Mouse (Mus musculus) gastrocnemius, postnatal 36 days (tissue): Measurements from ENCODE around the gene Epor. TPM values are rescaled to one million over a fixed set of nuclear protein-coding genes. Genes with fewer than 3 reads are reported as not detected.

Experiments
- DNase-seq, 2 experiments: peaks; one replicate each; pipeline ENCODE4 v3.0.0; 2022
- intact Hi-C: fragments of 180-260 bp; cut with DNase I; formaldehyde crosslinking; loops from one replicate; pipeline ENCODE4 v1.15.1; 2025
- total RNA-seq, 2 experiments: library from RNA; stranded (reverse); gene quantifications; 2 replicates each; pipeline ENCODE4 v1.2.3; 2021

The Epor gene
- total RNA-seq, 2 experiments from 2014 or later, result 0.23 to 0.59 TPM

DNA sequence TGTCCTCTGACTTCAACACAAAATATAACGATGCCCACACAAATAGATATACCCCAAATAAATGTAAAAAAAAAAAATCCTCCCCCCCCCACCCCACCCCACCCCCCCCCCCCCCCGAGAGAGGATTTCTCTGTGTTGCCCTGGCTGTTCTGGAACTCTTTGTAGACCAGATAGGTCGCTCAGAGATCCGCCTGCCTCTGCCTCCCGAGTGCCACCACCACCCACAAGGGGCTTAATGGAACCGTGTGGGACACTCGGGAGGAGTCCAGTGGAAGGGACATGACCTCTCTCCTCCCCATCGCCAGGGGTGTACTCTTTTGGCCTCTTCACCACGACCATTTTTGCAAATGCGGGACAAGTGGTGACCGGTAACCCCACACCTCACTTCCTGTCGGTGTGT, 20.3 kb downstream of the Epor start:
- DNase-seq, result no peak
- intact Hi-C loops, result no loop called here

DNA sequence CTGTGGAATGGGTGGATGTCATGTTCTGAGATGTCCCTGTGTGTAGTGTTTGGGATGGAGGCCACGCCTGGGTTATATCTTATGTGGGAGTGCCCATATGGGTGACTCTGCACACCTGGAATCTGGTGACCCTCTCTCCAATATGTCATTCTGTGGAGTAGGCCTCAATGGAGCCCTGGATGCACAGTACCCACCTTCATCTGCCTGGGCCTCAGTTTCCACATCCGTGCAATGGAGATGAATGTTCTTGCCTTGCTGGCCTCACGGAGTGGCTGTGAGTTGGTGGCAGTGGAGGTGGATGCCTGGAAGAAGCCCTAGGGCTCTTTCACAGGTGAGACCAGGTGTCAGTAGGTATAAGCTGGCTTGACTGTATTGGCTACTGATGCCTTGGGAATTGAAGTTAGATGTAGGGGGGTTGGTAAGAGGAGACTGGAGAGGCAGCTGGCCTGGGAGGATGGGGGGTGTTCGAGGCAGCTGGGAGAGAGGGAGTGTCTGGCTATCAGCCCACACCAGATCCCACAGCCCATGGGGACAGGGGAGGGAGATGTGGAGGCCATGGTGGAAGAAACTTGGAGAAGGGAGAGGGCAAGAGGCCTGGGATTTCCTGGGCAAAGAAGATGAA, 25.0 kb downstream of the Epor start:
- intact Hi-C loops, result no loop called here
- DNase-seq, result no peak

DNA sequence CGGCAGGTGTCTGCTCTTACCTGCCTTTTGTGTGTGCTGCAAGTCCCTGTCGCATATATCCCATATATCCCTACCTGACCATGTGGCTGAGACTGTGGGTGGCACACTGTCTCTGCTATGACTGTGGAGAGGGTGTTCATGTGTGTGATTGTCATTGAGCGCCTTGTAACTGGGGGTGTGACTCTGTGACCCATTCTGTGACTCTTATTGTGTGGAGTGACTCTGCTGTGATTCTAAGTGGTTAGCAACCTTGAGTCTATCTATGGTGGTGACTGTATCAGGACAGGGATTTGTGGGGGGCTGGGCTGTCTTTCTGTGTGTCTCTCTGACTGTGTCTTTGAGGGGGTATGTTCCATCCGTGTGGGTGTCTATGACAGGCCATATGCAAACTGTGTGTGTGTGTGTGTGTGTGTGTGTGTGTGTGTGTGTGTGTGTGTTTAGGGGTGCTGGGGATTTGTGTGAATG, 25.6 kb downstream of the Epor start:
- intact Hi-C loops, result no loop called here
- DNase-seq, result no peak

DNA sequence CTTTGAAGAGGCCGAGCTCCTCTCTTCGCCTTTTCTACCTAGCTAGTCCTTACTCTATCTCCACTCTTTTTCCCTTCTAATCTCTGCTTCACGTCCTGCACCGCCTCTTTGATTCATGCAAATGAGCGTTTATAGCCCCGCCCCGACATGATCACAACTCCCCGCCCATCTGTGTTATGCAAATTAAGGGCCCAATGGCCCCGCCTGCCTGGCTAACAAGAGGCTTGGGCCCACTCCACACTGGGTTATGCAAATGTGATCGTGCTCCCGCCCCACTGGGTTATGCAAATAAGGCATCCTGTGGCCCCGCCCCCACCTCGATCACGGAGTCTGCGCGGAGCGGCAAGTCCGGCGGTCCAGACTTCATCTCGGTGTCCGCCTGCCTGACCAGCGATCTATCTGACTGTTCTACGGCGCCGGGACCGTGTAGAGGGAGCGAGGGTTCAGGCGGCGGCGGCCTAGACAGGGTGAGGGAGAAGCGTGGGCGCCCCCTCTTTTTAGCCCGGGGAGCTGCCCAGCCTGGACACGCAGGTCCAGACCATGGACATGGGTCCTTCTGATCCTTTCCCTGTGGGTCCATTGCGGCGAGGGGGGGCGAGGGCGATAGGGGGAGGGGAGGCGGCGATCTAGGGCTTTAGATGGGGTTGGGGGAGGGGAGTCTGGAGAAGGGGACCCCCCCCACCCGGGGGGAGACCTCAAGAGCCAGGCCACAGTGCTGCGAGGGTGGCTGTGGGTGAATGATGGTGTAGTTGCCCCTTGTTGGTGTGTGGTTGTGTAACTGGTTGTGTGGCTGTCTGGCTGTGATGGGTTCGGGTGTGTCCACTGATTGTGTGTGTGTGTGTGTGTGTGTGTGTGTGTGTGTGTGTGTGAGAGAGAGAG, 26.4 kb downstream of the Epor start, which contains the start of gene Plppr2:
Gene Plppr2 (plus strand): TSS at position 342 of the 879 bp plus-strand sequence.
- intact Hi-C loops, result no loop called here
- DNase-seq, result peak; percentile 86 to 92

DNA sequence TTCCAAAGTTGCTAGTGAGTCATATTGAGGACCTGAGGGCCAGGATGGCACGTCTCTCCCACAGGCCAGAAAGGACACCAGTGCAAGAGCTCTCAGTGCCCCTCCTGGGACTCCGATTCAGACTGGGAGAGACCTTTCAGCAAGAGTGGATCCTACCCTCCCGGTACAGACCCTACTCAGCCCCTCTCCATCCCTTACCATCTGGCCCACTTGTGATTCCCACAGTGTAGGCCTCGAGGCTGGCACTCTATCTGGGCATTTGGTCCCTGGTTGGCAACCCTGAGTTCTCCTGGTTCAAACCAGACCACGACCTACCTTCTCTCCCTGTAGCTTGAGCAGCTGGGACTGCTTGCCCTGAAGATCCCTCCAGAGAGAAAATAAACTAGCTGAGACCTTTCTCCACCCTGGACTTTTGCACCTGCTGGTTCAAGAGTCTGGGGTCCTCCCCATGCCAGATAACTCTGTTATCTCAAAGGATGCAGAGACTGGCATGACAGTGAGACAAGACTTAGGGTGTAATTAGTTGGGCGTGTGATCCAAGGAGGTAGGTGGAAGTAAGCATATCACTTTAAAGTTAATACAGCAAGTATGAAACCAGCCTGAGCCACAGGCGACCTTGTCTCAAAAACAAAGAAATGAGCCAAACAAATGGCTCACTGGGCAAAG, 27.7 kb downstream of the Epor start:
- DNase-seq, result no peak
- intact Hi-C loops, result no loop called here

DNA sequence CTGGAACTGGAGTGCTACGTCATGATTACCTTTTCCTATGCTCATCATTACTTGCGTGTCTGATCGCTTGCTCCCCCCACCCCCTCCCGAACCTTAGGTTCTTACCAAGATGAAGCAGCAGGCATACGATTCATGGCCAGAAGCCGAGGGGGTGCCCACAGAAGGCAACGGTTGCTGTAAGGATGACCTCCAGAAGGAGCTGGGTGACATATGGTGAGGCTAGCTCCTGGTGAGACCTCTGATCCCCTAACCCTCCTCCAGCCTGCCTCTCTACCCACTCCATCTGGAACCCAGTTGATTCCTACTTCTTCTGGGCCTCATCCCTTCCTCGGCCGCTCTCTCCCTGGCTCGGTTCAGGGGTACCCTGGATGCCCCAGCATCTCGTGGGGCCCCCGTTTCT, 29.3 kb downstream of the Epor start:
- intact Hi-C loops, result no loop called here
- no peak for DNase-seq

DNA sequence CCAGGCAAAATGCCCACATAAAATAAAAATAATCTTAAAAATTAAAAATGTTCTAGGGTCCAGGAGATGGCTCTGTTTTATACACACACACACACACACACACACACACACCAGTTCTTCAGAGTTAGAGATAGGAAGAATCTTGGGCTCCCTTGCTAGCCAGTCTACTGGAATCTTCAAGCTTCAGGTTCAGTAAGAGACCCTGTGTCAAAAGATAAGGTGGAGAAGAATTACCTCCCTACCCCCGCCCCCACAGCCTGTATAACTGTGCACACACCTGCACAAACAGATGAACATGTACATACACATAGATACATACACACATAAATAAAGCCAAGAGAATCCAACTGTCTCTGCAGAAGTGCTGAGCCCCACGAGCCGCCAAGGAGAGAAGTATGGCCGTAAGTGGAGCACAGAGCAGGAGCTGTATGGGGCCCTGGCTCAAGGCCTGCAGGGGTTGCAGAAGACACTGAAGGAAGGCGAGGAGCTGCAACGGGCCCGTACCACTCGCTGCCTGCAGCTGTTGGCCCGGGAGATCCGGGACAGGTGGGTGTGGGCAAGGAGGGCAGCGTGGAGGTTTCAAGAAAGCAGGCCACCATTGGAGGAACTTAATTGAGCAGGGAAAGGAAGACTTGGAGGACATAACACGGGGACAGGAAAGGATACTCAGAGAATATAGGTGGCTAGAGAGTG, 30.7 kb downstream of the Epor start:
- DNase-seq, result no peak
- intact Hi-C loops, result no loop called here

DNA sequence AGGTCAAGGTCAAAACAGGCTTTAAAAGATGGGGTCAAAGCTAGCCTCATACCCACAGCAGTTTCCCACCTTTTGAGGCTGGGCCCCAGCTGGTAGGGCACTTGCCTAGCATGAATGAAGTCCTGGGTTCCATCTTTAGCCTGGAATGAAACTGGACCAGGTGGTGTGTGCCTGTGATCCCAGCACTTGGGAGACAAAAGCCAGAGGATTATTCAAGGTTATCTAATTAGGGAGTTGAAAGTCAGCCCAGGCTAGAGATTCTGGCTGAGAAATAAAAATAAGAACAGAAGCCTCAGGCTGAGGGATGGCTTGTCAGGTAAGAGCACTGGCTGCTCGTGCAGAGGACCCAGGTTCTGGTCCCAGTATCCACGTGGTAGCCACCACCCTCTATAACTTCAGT, 31.3 kb downstream of the Epor start:
- intact Hi-C loops, result no loop called here
- DNase-seq, result no peak

DNA sequence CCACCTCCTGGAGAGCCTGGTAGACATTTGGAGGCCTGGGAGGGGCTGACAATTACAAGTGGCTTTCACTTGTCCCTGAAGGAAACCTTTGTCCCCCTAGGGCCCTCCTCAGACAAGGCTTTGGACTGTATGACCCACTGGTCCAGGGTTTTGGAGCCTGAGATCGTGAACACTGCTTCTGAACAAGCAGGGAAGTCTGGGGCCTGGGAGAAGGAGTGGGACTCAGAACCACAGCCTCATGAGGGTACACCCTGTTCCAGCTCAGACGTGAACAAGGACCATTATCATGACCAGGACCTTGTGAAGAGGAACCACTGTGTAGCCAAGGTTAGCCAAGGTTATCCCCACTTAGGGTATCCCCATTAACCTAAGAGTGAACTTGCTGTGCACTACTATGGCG, 34.1 kb downstream of the Epor start:
- intact Hi-C loops, result no loop called here
- no peak for DNase-seq

DNA sequence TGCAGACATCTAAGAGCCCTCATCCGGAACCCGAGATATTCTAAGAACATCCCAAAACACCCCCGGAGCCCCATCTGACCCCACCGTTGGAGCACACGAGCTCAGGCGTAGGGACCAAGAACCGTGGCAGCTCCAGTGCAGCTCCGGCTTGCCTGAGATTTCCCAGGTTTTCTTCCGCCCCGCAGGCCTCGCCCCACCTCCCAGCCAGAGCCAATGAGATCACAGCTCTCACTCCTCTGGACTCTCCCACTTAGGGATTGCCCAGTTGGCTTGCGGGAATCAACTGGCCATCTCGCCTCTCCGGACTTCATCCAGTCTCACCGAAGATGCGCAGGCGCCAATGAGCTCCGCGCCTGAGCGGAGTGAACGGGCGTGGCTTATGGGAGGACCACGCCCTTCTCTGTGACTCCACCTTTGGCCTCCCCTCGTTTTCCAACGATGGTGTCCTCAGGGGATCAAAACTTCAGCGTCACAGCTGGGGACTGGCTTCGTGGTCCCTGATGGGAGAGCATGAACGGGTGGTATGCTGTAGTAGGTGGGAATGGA, 36.0 kb downstream of the Epor start, which contains the start of the genes Ccdc159 and Tmem205:
Gene Ccdc159 (plus strand): TSS at position 264 of the 546 bp plus-strand sequence.
Gene Tmem205 (minus strand): TSS at position 349 of the 546 bp plus-strand sequence.
- DNase-seq, result peak; percentile 81 to 90
- intact Hi-C loops, result no loop called here

DNA sequence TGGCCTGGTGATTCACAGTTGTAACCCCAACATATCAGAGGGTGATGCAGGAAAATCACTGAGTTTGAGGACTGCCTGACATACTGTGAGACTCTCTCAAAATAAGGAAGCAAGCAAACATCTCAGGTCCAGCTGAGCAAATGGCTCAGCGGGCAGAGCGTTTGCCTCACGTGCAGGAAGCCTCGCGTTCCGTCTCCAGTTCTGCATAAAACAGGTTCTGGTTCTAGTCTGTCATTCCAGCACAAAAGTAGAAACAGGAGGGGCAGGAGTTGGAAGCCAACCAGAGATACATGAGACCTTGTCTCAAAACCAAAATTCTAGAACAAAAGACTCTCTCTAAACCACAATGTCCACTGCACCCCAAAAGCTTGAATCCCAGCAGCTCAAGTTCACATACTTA, 36.5 kb downstream of the Epor start:
- intact Hi-C loops, result no loop called here
- DNase-seq, result no peak

DNA sequence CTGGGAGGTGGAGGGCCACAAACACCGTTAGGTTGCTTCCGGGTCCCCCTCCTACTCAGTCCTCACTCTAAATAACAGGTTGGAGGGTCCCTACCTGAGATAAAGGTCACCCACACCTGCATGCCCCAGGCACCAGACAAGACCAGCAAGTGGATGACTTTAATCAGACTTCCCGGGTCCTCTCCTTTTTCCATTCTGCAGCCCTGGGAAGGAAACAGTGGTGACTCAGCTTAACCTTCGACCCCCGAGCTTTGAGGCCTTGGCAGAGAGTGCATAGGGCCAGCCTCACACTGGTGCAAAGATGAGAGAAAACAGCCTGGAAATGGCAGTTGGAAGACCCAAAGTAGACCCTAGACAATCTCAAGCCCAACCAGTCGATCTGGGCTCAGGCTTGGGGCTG, 37.2 kb downstream of the Epor start:
- no peak for DNase-seq
- intact Hi-C loops, result no loop called here

DNA sequence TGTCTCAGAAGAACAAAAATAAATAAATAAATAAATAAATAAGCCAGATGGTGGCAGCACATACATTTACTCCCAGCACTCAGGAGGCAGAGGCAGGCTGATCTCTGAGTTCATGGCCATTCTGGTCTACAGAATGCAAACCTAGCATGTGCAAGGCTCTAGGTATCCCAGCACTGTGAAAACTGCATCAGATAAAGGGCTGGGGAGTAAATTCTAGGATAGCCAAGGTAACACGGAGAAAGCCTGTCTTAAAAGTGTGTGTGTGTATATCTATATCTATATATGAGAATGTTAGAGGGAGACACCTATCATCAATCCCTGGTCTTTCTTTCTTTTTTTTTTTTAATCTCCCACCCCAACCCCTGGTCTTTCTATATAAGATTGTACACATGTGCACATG, 37.8 kb downstream of the Epor start:
- intact Hi-C loops, result no loop called here
- no peak for DNase-seq

DNA sequence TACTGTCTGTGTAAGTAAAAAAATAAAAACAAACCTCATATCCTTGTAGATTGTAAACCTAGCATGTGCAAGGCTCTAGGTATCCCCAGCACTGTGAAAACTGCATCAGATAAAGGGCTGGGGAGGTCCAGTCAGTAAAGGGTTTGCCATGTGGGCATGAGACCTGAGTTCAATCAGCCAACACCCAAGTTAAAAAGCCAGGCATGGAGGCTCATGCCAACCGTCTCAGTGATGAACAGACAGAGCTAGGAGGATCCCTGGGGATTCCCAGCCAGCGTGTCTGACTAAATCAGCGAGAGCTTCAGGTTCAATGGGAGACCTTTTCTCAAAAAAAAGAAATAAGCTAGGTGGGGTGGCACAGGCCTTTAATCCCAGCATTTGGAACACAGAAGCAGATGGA, 38.3 kb downstream of the Epor start:
- DNase-seq, result no peak
- intact Hi-C loops, result no loop called here

DNA sequence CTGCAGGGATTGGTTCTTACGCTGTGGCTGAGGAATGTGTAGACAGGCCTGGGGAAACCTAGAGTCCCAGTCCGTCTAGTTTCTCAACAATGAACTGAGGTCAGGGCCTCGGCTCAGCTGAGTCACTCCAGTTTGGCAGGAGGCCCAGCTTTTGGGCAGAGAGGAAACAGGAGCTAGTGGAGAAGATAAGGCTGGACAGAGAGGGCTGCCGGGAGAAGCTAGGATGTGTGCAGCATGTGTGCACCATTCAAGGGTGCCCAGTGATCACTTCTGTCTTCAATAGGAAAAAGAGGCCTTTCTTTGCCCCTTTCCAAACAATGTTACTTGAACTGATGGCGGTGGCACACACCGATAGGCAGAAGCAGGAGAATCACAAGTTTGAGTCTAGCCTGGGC, 39.2 kb downstream of the Epor start:
- intact Hi-C loops, result no loop called here
- DNase-seq, result peak; percentile 70 to 89

DNA sequence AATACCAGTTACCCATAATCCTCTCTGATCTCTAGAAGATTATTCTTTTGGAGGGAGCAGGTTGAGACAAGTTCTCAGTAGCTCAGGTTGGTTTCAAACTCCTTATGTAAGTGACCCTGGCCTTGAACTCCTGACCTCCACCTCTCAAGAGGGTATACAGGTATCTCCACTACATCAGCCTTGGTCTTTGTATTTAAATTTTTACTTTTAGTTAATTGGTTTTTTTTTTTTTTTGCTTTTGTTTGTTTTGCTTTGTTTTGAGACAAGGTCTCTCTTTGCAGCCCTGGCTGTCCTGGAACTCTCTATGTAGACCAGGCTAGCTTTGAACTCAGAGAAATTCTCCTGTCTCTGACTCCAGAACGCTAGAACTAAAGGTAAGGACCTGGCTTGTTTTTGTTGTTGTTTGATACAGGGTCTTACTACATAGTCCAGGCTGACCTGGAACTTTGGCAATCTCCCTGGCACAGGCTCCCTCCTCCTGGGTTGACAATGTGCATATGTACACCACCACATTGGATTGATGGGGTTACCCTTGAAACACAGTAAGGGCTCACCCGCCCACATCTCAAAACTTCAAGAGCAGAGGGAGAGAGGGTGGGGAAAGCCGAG, 39.7 kb downstream of the Epor start:
- no peak for DNase-seq
- intact Hi-C loops, result no loop called here

DNA sequence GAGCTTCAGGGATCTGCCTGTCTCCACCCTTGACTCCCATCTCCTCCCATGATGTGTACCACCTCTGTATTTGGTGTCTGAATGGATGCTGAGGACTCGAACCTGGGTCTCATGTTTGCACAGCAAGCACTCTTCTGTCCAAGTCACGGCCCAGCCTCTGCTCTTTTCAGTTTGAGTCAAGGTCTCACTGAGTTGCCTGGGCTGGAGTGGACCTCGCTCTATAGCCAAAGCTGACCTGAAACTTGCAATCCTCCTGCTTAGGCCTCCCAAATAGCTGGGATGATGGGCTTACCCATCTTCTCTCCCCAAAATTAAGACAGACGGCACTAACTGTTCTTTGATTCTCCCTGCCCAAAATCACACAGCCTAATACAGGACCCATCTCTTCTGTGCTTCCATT, 40.3 kb downstream of the Epor start:
- intact Hi-C loops, result no loop called here
- DNase-seq, result no peak

DNA sequence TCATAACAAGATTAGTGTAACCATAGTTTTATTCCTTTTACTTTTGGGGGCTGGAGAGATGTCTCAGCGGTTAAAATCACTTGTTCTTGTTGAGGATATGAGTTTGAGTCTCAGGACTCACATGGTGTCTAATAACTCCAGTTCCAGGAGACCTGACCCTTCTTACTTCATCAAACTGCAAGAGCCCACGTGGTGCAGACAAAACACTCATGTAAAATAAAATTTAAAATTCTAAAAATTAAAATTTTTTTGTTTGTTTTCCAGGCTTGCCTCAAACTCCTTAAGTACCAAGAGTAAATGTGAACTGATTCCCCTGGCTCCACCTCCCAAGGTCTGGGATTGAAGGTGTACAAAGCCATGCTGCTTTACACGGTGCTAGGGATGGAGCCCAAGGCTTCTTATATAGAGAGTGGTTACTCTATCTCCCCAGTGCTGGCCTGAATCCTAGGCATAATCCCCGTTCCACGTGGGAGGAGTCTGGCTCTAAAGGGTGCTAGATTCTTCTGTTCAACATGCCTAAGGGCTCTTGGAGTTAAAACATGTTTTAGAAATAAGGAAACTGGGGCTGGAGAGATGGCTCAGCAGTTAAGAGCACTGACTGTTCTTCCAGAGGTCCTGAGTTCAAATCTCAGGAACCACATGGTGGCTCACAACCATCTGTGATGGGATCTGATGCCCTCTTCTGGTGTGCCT, 44.5 kb downstream of the Epor start:
- no peak for DNase-seq
- intact Hi-C loops, result no loop called here

DNA sequence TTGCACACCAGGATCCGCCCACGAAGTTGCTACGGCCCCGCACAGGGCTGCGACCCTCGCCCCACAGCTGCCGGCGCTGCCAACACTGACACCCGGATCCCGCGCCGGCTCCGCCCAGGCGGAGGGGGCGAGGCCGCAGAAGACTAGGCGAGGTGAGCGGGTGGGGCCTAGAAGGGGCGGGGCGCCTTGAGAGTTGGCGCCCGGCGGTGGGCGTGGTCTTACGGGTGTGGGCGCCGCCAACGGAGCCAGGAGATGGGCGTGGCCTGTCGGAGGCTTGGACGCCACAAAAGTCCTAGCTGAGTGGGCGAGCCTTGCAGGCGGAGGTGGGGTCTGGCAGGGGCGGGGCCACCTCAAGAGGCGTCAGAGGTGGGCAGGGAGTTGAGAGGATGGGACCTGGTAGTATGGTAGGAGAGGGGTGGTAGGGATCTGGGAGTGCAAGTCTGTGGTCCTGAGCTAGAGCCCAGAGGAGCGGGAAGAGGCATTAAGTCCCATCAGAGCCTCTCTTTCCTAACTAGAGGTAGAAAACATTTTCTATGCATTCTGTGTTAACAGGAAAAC, 45.2 kb downstream of the Epor start, which contains the start of gene Rab3d:
Gene Rab3d (minus strand): TSS at position 158 of the 558 bp plus-strand sequence.
- intact Hi-C loops, result no loop called here
- peak; percentile 90 to 91 for DNase-seq
